Mouse (Mus musculus) heart, postnatal 0 days (tissue): Measurements from ENCODE around the gene Gm16867.
"Not testable (repeated sequence)": the region's sequence is repeated elsewhere in the genome, so short reads cannot be mapped to it uniquely, and the experiment has no call there.

Source experiments
- CTCF ChIP-seq: IDR thresholded peaks from 2 replicates; pipeline ENCODE4 v1.5.1; 2016; ENCODE audit warnings: antibody characterized with exemption, control low read depth, low read depth
- EP300 ChIP-seq: IDR thresholded peaks from 2 replicates; pipeline ENCODE4 v1.6.1; 2016; ENCODE audit warnings: antibody characterized with exemption, low read depth

GRCm38 (mm10) chr14:69544033-69544432, 40.9 kb upstream of the Gm16867 start:
- TF ChIP-seq CTCF, EP300: not testable (repeated sequence)
